Mouse (Mus musculus): ENCODE data around the gene Ubr7.

GRCm38 (mm10) chr12:102782841-102783240 is 25.1 kb downstream of the Ubr7 start:
- no peak for TF ChIP-seq ZNF384 (IDR thresholded peaks at IDR 0.05; ENCODE audit: low read depth, low read length)
- no peak for TF ChIP-seq CHD2 (IDR thresholded peaks at IDR 0.05; ENCODE audit: low read depth, low read length)
- TF ChIP-seq ZC3H11A (IDR thresholded peaks at IDR 0.05; ENCODE audit: borderline replicate concordance, low read depth, low read length): no peak
